Mouse (Mus musculus) fat pad, adult 2 months (tissue): ENCODE results near the gene 9130213A22Rik.

Experiments used
- DNase-seq: peaks from one replicate; pipeline ENCODE4 v3.0.0-alpha.2; 2011; ENCODE audit warnings: low read depth, low spot score; ENCODE audit errors: extremely low read depth

The 9130213A22Rik gene

GRCm38 (mm10) chr11:69107676-69108075 is 14.7 kb downstream of the 9130213A22Rik start:
- DNase-seq: no peak

GRCm38 (mm10) chr11:69106842-69107241 is 15.5 kb downstream of the 9130213A22Rik start:
- no peak for DNase-seq

- DNase-seq: no peak
Measured at GRCm38 (mm10) chr11:69106299-69106698, 16.1 kb downstream of the 9130213A22Rik start.

GRCm38 (mm10) chr11:69105796-69106195 is 16.6 kb downstream of the 9130213A22Rik start:
- no peak for DNase-seq

DNA sequence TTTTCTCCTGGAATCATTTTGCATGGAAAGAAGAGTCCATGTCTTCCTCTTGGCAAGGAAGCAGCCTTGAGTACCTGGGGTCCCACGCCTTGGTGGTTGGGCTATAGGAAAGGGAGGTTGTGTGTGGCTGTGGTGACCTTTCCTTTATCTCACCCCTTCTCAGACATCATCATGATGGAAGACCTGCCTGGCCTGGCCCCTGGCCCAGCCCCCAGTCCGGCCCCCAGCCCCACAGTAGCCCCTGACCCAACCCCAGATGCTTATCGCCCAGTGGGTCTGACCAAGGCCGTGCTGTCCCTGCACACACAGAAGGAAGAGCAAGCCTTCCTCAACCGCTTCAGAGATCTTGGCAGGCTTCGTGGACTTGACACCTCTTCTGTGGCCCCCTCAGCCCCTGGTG is 17.2 kb downstream of the 9130213A22Rik start:
- no peak for DNase-seq

GRCm38 (mm10) chr11:69104487-69104886 is 17.9 kb downstream of the 9130213A22Rik start:
- no peak for DNase-seq

- no peak for DNase-seq
Measured at GRCm38 (mm10) chr11:69103531-69104435, 18.6 kb downstream of the 9130213A22Rik start.

- no peak for DNase-seq
Measured at GRCm38 (mm10) chr11:69103121-69103520, 19.3 kb downstream of the 9130213A22Rik start.

GRCm38 (mm10) chr11:69102403-69102725 is 20.0 kb downstream of the 9130213A22Rik start:
- no peak for DNase-seq

DNA sequence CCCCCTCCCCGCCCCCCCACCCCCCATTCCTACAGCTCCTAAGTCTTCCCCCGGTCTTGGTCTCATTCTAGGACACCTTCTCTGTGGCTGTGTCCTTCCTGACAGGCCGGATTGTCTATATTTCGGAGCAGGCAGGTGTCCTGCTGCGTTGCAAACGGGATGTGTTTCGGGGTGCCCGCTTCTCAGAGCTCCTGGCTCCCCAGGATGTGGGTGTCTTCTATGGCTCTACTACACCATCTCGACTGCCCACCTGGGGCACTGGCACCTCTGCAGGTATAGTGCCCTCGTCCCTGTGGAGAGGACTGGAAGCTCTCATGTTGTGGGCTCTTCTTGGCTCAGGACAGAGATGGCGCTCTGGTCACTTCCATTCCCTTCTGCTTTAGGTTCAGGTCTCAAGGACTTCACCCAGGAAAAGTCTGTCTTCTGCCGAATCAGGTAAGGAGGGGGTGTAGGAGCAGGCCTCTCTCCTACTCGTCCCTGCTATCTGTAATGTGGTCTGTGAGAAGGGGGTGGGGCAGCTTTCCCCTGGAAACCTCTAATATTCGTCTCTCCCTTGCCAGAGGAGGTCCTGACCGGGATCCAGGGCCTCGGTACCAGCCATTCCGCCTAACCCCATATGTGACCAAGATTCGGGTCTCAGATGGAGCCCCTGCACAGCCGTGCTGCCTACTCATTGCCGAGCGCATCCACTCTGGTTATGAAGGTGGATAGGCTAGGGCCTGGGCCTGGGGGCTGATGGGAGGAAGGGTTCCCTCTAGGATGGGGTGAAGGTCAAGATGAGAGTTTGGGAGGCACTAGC is 20.6 kb downstream of the 9130213A22Rik start:
- DNase-seq: no peak

- no peak for DNase-seq
Measured at GRCm38 (mm10) chr11:69100639-69101360, 21.6 kb downstream of the 9130213A22Rik start.

- no peak for DNase-seq
Measured at GRCm38 (mm10) chr11:69099915-69100345, 22.5 kb downstream of the 9130213A22Rik start.

DNA sequence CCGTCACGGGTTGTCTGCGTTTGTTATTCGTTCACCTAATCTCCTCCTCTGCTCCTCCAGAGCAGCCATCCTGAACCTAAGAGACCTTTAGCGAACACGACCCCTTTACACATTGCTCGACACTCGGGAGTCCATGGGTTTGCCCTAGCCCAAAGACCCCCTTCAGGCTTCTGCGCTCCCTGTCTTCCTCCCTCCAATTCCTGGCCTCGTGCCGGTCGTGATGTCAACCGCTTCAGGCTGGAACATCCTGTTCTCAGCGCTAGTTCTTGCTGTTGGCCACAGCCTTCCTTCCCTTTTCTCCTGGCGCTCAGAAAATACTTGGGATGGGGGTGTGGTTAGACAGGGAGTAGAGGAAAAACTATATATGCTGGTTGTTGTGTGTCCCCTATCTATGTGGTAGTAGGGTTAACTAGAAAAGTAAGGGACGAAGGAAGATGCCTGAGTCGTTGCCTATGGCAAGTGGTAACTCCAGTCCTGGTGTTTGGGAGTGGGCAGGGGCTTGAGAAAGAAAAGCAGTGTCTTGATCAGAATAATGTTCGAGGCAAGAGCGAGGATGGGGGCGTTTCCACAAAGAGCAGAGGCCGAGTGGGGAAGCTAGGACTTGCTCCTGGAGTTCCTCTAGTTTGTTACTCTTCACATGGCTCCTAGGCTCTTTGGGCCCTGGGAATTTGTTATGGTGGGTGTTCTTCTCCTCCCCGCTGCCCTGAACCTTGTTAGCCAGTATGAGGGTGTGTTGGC is 23.0 kb downstream of the 9130213A22Rik start:
- no peak for DNase-seq

DNA sequence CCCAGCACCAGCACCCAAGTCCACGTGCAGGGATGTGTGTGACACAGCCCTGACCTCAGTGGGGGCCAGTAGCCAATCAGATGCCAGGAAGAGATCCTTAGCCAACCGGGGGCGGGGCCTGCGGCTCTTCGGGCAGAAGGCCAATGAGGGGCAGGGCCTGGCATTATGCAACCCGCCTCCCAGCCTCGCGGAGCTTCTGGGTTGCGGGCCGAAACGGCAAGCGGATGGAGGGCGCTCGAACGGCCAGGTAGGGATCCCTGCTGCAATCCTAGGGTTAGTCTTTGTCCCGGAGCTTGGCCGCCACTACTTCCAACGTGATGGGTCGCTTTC is 23.7 kb downstream of the 9130213A22Rik start:
- DNase-seq: no peak

DNA sequence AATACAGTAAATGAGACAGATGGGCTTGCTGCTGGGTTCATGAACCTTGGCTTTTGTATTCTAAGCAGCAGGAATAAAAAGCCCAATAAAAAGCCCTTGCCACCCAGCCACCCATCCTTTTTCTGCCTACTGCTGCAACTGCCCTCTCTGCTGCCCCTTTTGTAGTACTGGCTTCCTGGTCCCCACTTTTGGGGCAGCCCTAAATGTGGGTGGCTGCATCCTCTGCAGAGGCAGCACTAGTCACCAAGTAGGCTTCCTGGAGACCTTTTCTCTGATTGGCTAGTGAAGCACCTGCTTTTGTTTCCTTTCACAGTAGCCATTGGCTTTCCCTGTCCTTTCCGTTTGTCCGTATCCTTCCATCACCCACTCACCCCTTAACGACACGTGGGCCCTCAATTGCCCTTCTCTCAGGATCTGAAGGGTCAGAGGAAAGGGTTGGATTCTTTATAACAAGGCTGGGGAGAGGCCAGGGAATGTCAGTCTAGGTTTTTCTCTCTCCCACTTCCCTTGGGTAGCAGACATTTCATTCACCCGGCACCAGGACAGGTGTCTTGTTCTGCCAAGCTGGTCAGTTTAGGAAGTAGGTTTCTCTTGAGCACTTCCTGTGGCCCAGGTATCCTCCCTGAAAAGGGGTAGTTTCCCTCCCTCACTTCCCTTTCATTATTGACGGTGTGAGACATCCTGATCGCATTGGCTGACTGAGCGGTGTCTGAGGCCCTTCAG is 24.2 kb downstream of the 9130213A22Rik start:
- no peak for DNase-seq

- no peak for DNase-seq
Measured at GRCm38 (mm10) chr11:69096987-69097900, 25.1 kb downstream of the 9130213A22Rik start.

- no peak for DNase-seq
Measured at GRCm38 (mm10) chr11:69096360-69096986, 25.9 kb downstream of the 9130213A22Rik start.

DNA sequence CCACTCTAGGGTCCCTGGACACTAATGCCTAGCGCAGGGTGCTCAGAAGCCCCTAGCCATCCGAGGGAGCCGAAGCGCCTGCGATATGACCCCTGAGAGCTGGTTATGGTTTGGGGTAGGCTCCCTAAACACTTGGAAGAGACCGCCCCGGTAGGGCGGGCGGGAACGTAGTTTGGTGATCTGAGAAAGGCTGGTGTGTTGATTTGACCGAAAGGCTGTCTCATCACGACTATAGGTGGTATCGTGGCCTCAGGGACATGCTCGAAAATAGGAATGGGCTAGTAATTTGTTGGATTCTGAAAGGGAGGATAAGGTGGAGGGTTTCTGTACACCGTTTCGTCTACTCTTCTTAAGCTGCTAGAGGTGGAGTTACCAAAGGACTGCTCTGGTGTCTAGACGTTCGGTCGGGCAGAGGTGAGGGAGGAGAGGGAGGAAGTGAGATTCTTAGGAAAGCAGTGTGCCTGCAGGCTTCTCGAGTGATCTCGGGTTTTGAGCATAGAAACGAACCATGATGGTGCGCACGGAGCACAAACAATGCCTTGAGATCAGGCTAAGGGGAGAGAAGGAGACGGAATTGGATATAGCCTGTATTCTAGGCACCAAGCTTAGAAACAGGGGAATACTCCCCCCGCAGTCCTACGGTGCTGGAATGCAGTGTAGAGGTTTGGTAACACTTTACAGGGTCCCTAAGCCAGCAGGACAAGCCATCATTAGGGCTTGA is 26.7 kb downstream of the 9130213A22Rik start:
- DNase-seq: no peak
